Mouse (Mus musculus) thymus, adult 2 months (tissue): ENCODE measurements around the gene Spi1. TPM values are rescaled to one million over a fixed set of nuclear protein-coding genes. Genes with fewer than 3 reads are reported as not detected.

Experiments used
- DNase-seq: peaks from one replicate; pipeline ENCODE4 v3.0.0; 2021
- H3K27ac ChIP-seq: fragments of 200-500 bp; 2 replicates; pipeline ENCODE4 v1.5.1; 2012; ENCODE audit warnings: low read length, control low read depth; ENCODE audit not compliant: control insufficient read depth, insufficient read depth
- H3K27me3 ChIP-seq: fragments of 200-500 bp; 2 replicates; pipeline ENCODE4 v1.6.1; 2012; ENCODE audit warnings: mild to moderate bottlenecking, low read length, moderate library complexity, mixed read lengths; ENCODE audit not compliant: control insufficient read depth, insufficient read depth
- H3K36me3 ChIP-seq: fragments of 200-500 bp; 2 replicates; pipeline ENCODE4 v1.6.1; 2012; ENCODE audit warnings: mild to moderate bottlenecking, low read length, moderate library complexity; ENCODE audit not compliant: control insufficient read depth, insufficient read depth
- H3K4me1 ChIP-seq: fragments of 200-500 bp; replicated peaks from 2 replicates; pipeline ENCODE4 v1.6.1; 2012; ENCODE audit warnings: low read length; ENCODE audit not compliant: control insufficient read depth, insufficient read depth
- H3K4me3 ChIP-seq: fragments of 200-500 bp; 2 replicates; pipeline ENCODE4 v1.5.1; 2012; ENCODE audit warnings: mild to moderate bottlenecking, low read length, control low read depth, moderate library complexity; ENCODE audit not compliant: control insufficient read depth, insufficient read depth
- CTCF ChIP-seq: fragments of 200-500 bp; IDR thresholded peaks from 2 replicates; pipeline ENCODE4 v1.5.1; 2012; ENCODE audit warnings: mild to moderate bottlenecking, control low read depth, low read length, moderate library complexity, borderline replicate concordance; ENCODE audit not compliant: control insufficient read depth, poor library complexity, insufficient read depth; ENCODE audit errors: extremely low read depth
- POLR2A ChIP-seq: fragments of 200-500 bp; IDR thresholded peaks from 2 replicates; pipeline ENCODE4 v1.6.1; 2012; ENCODE audit warnings: mild to moderate bottlenecking, low read length, control low read depth, moderate library complexity; ENCODE audit not compliant: control insufficient read depth, poor library complexity, insufficient read depth; ENCODE audit errors: extremely low read depth
- WGBS: fragments of 180-500 bp; shearing (Covaris S2); methylation state at CpG from one replicate; pipeline ENCODE4 v1.1.7; 2018; 5-methylcytosine and 5-hydroxymethylcytosine counted together
- polyA plus RNA-seq: library from polyadenylated mRNA; depleted of rRNA; stranded (reverse); fragments of >200 nt; gene quantifications from 2 replicates; pipeline ENCODE4 v1.2.3, GENCODE M21; 2012; rRNA removed

Spi1 gene
- polyA plus RNA-seq, 1 experiment: 55.7 TPM

GRCm38 (mm10) chr2:91162952-91163351 is 80.8 kb downstream of the Spi1 start:
- Histone ChIP-seq H3K4me1 (no peaks in the 10 kb centered on the region), H3K27ac (no peak overlapping the region), H3K4me3 (no peak overlapping the region), H3K36me3 (peaks cover 95% of the 10 kb centered on the region), H3K27me3 (no peaks in the 10 kb centered on the region)
- no peak for TF ChIP-seq CTCF
- no peak for TF ChIP-seq POLR2A
- WGBS: 82% methylated on average over 4 of the region's 4 CpGs
- no peak for DNase-seq

- Histone ChIP-seq H3K4me1 (no peaks in the 10 kb centered on the region), H3K27ac (no peak overlapping the region), H3K27me3 (no peaks in the 10 kb centered on the region), H3K4me3 (no peak overlapping the region), H3K36me3 (peaks cover 95% of the 10 kb centered on the region)
- WGBS: 93% methylated on average over 5 of the region's 5 CpGs
- no peak for DNase-seq
- TF ChIP-seq CTCF: no peak
- no peak for TF ChIP-seq POLR2A
Measured at GRCm38 (mm10) chr2:91163532-91163931, 81.3 kb downstream of the Spi1 start.

DNA sequence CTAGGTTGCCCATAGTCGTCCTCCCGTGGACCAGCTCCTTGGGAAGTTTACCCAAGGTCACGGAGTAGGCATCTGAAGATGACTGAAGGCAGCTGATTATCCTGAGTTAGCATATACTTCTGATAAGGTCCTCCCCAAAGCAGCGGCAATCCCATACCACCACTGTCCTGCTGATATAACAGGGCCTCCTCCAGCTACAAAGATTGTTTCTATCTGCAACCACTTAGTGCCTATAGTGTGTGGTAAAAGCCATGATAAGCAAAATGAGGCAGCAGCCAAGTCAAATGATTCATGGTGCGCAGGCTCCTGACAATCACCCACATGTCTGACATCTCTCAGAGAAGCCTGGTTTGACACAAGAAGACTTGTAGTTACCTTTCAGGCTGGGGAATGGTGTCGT is 82.8 kb downstream of the Spi1 start:
- peaks cover 95% of the 10 kb centered on the region for H3K36me3 ChIP-seq

More for the DNA sequence above, 82.8 kb downstream of the Spi1 start:
- TF ChIP-seq POLR2A (no peak), CTCF (no peak)
- no peak overlapping the region for H3K4me3 ChIP-seq
- H3K4me1 ChIP-seq: no peaks in the 10 kb centered on the region
- WGBS: 98% methylated on average over 6 of the region's 6 CpGs
- no peak for DNase-seq
- no peak overlapping the region for H3K27ac ChIP-seq
- H3K27me3 ChIP-seq: no peaks in the 10 kb centered on the region

Other genes starting within 250 kb of the Spi1 start
- 44.2 and 57.2 TPM in 2 replicates for gene Mtch2, start 235.2 kb upstream of the Spi1 start, polyA plus RNA-seq
- gene C1qtnf4, start 196.5 kb upstream of the Spi1 start, polyA plus RNA-seq: 2.5 and 4.9 TPM in 2 replicates
- gene Kbtbd4, start 177.7 kb upstream of the Spi1 start, polyA plus RNA-seq: 26.9 and 29.1 TPM in 2 replicates
- gene Ndufs3, start 177.6 kb upstream of the Spi1 start, polyA plus RNA-seq: 133 and 163 TPM in 2 replicates
- gene Celf1, start 142.0 kb upstream of the Spi1 start, polyA plus RNA-seq: 92.7 and 96.2 TPM in 2 replicates
- 9.0 and 10.1 TPM in 2 replicates for gene Rapsn, start 46.8 kb upstream of the Spi1 start, polyA plus RNA-seq
- gene Psmc3, start 28.4 kb upstream of the Spi1 start, polyA plus RNA-seq: 103 and 114 TPM in 2 replicates
- gene Slc39a13, start 12.0 kb upstream of the Spi1 start, polyA plus RNA-seq: 45.8 and 59.0 TPM in 2 replicates
- gene Mybpc3, start 35.8 kb downstream of the Spi1 start, polyA plus RNA-seq: 2.4 and 57.9 TPM in 2 replicates
- 63.9 and 69.3 TPM in 2 replicates for gene Madd, start 101.4 kb downstream of the Spi1 start, polyA plus RNA-seq
- 35.2 and 38.8 TPM in 2 replicates for gene Nr1h3, start 120.4 kb downstream of the Spi1 start, polyA plus RNA-seq
- 31.1 TPM in 2 replicates for gene Acp2, start 120.5 kb downstream of the Spi1 start, polyA plus RNA-seq
- gene Ddb2, start 154.6 kb downstream of the Spi1 start, polyA plus RNA-seq: 51.2 and 65.7 TPM in 2 replicates
- 5.6 and 14.9 TPM in 2 replicates for gene Pacsin3, start 173.6 kb downstream of the Spi1 start, polyA plus RNA-seq
- 77.6 and 93.9 TPM in 2 replicates for gene Arfgap2, start 182.6 kb downstream of the Spi1 start, polyA plus RNA-seq